Mouse (Mus musculus): ENCODE measurements around the gene Hykk. TPM values are rescaled to one million over a fixed set of nuclear protein-coding genes. Genes with fewer than 3 reads are reported as not detected.

Gene Hykk
- total RNA-seq, 4 experiments from 2014 or later = 0.53 to 0.73 (median 0.57) TPM

DNA sequence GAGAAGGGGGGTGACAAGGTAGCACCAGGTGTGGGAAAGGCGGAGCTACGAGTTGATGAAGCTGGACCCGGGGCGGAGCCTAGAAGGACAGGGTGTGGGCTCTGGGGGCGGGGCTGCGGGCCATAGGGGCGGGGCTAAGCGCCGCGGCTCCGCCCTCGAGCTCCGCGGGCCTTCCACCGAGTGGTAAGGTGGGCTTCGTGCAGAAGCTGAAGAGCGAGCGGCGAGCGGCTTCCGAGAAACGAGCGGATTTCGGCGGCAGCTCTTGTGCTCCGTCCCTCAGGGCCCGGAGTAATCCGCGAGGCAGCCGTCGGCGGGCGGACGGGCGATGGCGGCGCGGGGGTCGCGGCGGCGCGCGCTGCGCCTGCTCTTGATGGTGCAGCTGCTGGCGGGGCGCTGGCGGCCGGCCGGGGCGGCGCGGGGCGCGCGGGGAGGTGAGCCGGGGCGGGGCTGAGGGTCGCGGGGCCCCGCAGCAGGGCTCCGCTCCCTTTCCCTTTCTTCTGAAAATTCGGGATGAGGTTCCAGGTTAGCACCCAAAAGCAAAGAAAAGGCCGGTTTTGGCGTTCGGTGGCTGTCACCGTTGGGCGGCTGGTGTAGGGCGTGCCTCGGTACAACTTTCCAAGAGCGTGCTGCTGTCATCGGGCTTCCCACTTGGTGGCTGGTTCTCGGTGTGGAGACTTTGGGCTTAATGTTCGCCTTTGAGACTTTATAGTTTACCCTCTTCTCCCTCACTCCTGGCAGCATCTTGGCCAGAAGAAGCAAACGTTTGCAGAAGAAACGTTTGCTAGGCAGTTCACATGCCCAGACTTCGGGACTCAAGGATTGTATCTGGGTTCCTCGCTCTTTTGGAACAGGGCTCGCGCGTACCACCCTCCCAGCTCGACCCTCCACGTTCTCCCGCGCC is 64.5 kb downstream of the Hykk start:
- DNase-seq (ENCODE audit: low spot score in 2 of 2) = no peak

- DNase-seq (ENCODE audit: low spot score in 2 of 2) = no peak
These were observed 65.3 kb downstream of the Hykk start for GRCm38 (mm10) chr9:54982401-54982800.

- no peak for DNase-seq (ENCODE audit: low spot score in 2 of 2)
These were observed 73.3 kb downstream of the Hykk start for GRCm38 (mm10) chr9:54990362-54990761.

GRCm38 (mm10) chr9:54994381-54994780 is 77.3 kb downstream of the Hykk start:
- DNase-seq (ENCODE audit: low spot score in 2 of 2) = no peak

GRCm38 (mm10) chr9:54995645-54996044 is 78.6 kb downstream of the Hykk start:
- no peak for DNase-seq (ENCODE audit: low spot score in 2 of 2)

Other genes with a start within 250 kb of the Hykk start
- 10 to 100 TPM; 49.0 to 56.8 (median 51.9) TPM for gene Dnaja4, start 218.4 kb upstream of the Hykk start, total RNA-seq (2022)
- gene Wdr61, start 182.8 kb upstream of the Hykk start, total RNA-seq (2022) = 10 to 100 TPM; 15.5 to 20.2 (median 17.1) TPM
- 1 to 10 TPM in 1 of 4 experiments, under 1 TPM in 2, not detected in 1; 0.41 to 2.0 (median 0.88) TPM for gene Crabp1, start 152.5 kb upstream of the Hykk start, total RNA-seq (2022)
- 10 to 100 TPM; 17.3 to 18.9 (median 18.5) TPM for gene Ireb2, start 53.5 kb upstream of the Hykk start, total RNA-seq (2022)
- gene Psma4, start 33.5 kb downstream of the Hykk start, total RNA-seq (2022) = 100 to 1,000 TPM; 114 to 129 (median 121) TPM
- gene AY074887, start 33.7 kb downstream of the Hykk start, total RNA-seq (2022) = not detected
- gene Chrna5, start 63.6 kb downstream of the Hykk start, total RNA-seq (2022) = under 1 TPM in 1 of 4 experiments, not detected in 3; 0.11 TPM
- gene Chrna3, start 109.3 kb downstream of the Hykk start, total RNA-seq (2022) = not detected
- under 1 TPM in 1 of 4 experiments, not detected in 3; 0.13 TPM for gene Chrnb4, start 131.5 kb downstream of the Hykk start, total RNA-seq (2022)
- 10 to 100 TPM; 35.9 to 40.1 (median 37.6) TPM for gene Ube2q2, start 231.6 kb downstream of the Hykk start, total RNA-seq (2022)

Measured in gastrocnemius, adult 8-10 months (tissue).